Mouse (Mus musculus) olfactory bulb, adult 2 months (tissue): ENCODE data around the gene Lsm4.

Source experiments
- CTCF ChIP-seq: fragments of 200-500 bp; IDR thresholded peaks from 2 replicates; pipeline ENCODE4 v1.5.1; 2012; ENCODE audit warnings: low read depth, mild to moderate bottlenecking, low read length, moderate library complexity; ENCODE audit not compliant: insufficient read depth
- POLR2A ChIP-seq: fragments of 200-500 bp; IDR thresholded peaks from 2 replicates; pipeline ENCODE4 v1.6.1; 2012; ENCODE audit warnings: mild to moderate bottlenecking, low read depth, low read length, moderate library complexity; ENCODE audit not compliant: insufficient read depth

- no peak for TF ChIP-seq POLR2A
- TF ChIP-seq CTCF: no peak
Measured at GRCm38 (mm10) chr8:70715086-70715485, 42.0 kb downstream of the Lsm4 start.
